ENCODE assay signal across 21 mouse cellular contexts in genomic region chr4:100373780-100374179, GRCm38 (mm10).
"Had no signal": no experiment of that assay in that cellular context is flagged by ENCODE, and none has a peak within 500 bp of the region (broad histone marks: within the 10 kb centered on the region; RNA-seq: fewer than 3 reads in every experiment).

No protein-coding gene starts in this region.

- ATAC-seq: liver, postnatal 0 days; midbrain, embryonic 15.5 days had no signal

- H3K9me3 ChIP-seq: limb, embryonic 12.5 days; limb, embryonic 15.5 days; lung, embryonic 15.5 days; midbrain, embryonic 10.5 days; midbrain, embryonic 15.5 days had no signal

- H3K27ac ChIP-seq: kidney, postnatal 0 days; left cerebral cortex, adult 2 months; limb, embryonic 12.5 days; limb, embryonic 15.5 days; liver, embryonic 14.5 days; midbrain, embryonic 10.5 days; midbrain, embryonic 15.5 days; stomach, postnatal 0 days had no signal

- H3K4me2 ChIP-seq: limb, embryonic 12.5 days; limb, embryonic 15.5 days; liver, embryonic 11.5 days; lung, embryonic 15.5 days; midbrain, embryonic 15.5 days had no signal

- H3K27me3 ChIP-seq: lung, embryonic 15.5 days; megakaryocyte, embryonic 14.5 days; midbrain, embryonic 15.5 days had no signal

- H3K4me3 ChIP-seq: left cerebral cortex, adult 2 months; limb, embryonic 12.5 days; limb, embryonic 15.5 days; lung, embryonic 15.5 days; megakaryocyte, embryonic 14.5 days; midbrain, embryonic 10.5 days; midbrain, embryonic 15.5 days had no signal

- H3K4me1 ChIP-seq: limb, embryonic 15.5 days; megakaryocyte, embryonic 14.5 days; midbrain, embryonic 15.5 days had no signal

- H3K36me3 ChIP-seq: limb, embryonic 12.5 days; limb, embryonic 15.5 days; lung, embryonic 15.5 days; midbrain, embryonic 10.5 days; midbrain, embryonic 15.5 days had no signal

- DNase-seq: kidney, adult 2 months; kidney, postnatal 36 days; layer of hippocampus, postnatal 36 days; liver, postnatal 0 days; right cerebral cortex, adult 18-20 months; right cerebral cortex, postnatal 14 days; right cerebral cortex, postnatal 4 days; thymus, adult 2 months; thymus, postnatal 14 days; thymus, postnatal 4 days had no signal

- H3K9ac ChIP-seq: limb, embryonic 12.5 days; limb, embryonic 15.5 days; liver, embryonic 14.5 days; liver, postnatal 0 days; lung, embryonic 15.5 days; midbrain, embryonic 15.5 days had no signal
